Mouse (Mus musculus): ENCODE measurements around the gene Mpv17l2.

The Mpv17l2 gene

GRCm38 (mm10) chr8:70791294-70791701 is 30.6 kb upstream of the Mpv17l2 start:
- no peak for DNase-seq (ENCODE audit: low spot score in 2 of 2)

- DNase-seq (ENCODE audit: low spot score in 2 of 2): no peak
These were observed 30.1 kb upstream of the Mpv17l2 start for GRCm38 (mm10) chr8:70790846-70791245.

GRCm38 (mm10) chr8:70789046-70789445 is 28.3 kb upstream of the Mpv17l2 start:
- no peak for DNase-seq (ENCODE audit: low spot score in 2 of 2)

GRCm38 (mm10) chr8:70787941-70788667 is 27.4 kb upstream of the Mpv17l2 start:
- peak in 1 of 2 experiments; percentile 52 for DNase-seq (ENCODE audit: low spot score in 2 of 2)

GRCm38 (mm10) chr8:70787051-70787445 is 26.3 kb upstream of the Mpv17l2 start:
- no peak for DNase-seq (ENCODE audit: low spot score in 2 of 2)

GRCm38 (mm10) chr8:70786291-70787050 is 25.7 kb upstream of the Mpv17l2 start:
- no peak for DNase-seq (ENCODE audit: low spot score in 2 of 2)

- no peak for DNase-seq (ENCODE audit: low spot score in 2 of 2)
These were observed 19.3 kb upstream of the Mpv17l2 start for GRCm38 (mm10) chr8:70780093-70780492.

GRCm38 (mm10) chr8:70776496-70777444 is 16.0 kb upstream of the Mpv17l2 start, which contains the start of gene Pik3r2:
Gene Pik3r2, minus strand, starts transcription at chr8:70776713.
- DNase-seq (ENCODE audit: low spot score in 2 of 2): peak; percentile 98

GRCm38 (mm10) chr8:70775851-70776495 is 15.2 kb upstream of the Mpv17l2 start:
- no peak for DNase-seq (ENCODE audit: low spot score in 2 of 2)

GRCm38 (mm10) chr8:70775227-70775626 is 14.5 kb upstream of the Mpv17l2 start:
- DNase-seq (ENCODE audit: low spot score in 2 of 2): no peak

- DNase-seq (ENCODE audit: low spot score in 2 of 2): no peak
These were observed 14.0 kb upstream of the Mpv17l2 start for GRCm38 (mm10) chr8:70774740-70775139.

GRCm38 (mm10) chr8:70773833-70774232 is 13.1 kb upstream of the Mpv17l2 start:
- DNase-seq (ENCODE audit: low spot score in 2 of 2): peak; percentile 80 to 84

GRCm38 (mm10) chr8:70773410-70773809 is 12.7 kb upstream of the Mpv17l2 start:
- DNase-seq (ENCODE audit: low spot score in 2 of 2): no peak

GRCm38 (mm10) chr8:70772890-70773289 is 12.1 kb upstream of the Mpv17l2 start:
- DNase-seq (ENCODE audit: low spot score in 2 of 2): no peak

- DNase-seq (ENCODE audit: low spot score in 2 of 2): no peak
These were observed 11.3 kb upstream of the Mpv17l2 start for GRCm38 (mm10) chr8:70772075-70772474.

- DNase-seq (ENCODE audit: low spot score in 2 of 2): no peak
These were observed 10.5 kb upstream of the Mpv17l2 start for GRCm38 (mm10) chr8:70771217-70771616.

GRCm38 (mm10) chr8:70770748-70771147 is 10.0 kb upstream of the Mpv17l2 start:
- no peak for DNase-seq (ENCODE audit: low spot score in 2 of 2)

GRCm38 (mm10) chr8:70769858-70770257 is 9.1 kb upstream of the Mpv17l2 start:
- DNase-seq (ENCODE audit: low spot score in 2 of 2): no peak

- peak; percentile 86 to 97 for DNase-seq (ENCODE audit: low spot score in 2 of 2)
These were observed 8.6 kb upstream of the Mpv17l2 start for GRCm38 (mm10) chr8:70769359-70769758.

GRCm38 (mm10) chr8:70768956-70769355 is 8.2 kb upstream of the Mpv17l2 start:
- DNase-seq (ENCODE audit: low spot score in 2 of 2): no peak

GRCm38 (mm10) chr8:70768231-70768776 is 7.6 kb upstream of the Mpv17l2 start:
- DNase-seq (ENCODE audit: low spot score in 2 of 2): no peak
